Comparison of ENCODE assay signal across 21 mouse cellular contexts in the genomic region with DNA sequence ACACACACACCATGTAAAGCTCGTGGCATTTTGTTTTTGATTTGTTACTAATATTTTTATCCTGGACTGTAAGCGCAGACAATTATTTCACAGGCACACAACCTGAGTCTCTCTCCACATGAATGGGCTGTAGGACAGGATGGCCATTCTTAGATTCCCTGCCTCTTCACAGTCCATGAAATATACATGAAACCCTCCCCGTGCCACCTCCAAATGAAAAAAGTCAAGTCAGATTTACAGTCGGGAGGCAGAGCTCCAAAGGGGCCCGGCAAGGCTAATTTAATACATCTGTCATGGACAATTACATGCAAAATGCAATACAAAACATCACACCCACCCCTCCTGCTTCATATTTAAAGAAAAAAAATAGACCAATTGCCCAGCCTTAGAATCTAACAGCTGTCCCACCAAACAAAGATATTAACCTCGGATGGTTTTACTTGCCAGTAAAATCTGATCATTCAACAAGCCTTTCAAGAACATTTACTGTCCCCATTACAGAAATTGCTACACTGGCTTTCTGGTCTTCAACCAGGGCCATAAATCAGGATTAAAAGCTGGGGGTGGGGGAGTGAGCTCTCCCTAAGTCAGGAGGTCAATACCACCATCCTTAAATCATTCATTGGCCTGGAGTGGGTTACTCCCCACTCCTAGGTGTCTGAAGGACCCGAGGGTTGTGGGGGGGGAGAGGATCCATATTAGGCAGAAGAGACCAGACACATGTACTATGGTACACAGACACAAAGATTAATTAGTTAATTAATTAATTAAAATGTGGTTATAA. TPM values are rescaled to one million over a fixed set of nuclear protein-coding genes. Genes with fewer than 3 reads are reported as not detected.
DNase-seq lines count a peak whose midpoint lies in the region; ATAC-seq and TF ChIP-seq lines count a peak whose summit lies in the region.
"Had no signal": no experiment of that assay in that cellular context is flagged by ENCODE, and none has a peak within 500 bp of the region (broad histone marks: within the 10 kb centered on the region; RNA-seq: fewer than 3 reads in every experiment).

No protein-coding gene starts in this region.

- no peak for TF ChIP-seq POLR2A in kidney, adult 2 months (IDR thresholded peaks at IDR 0.05; ENCODE audit: low read depth, low read length)

- no peak for TF ChIP-seq CTCF in kidney, postnatal 0 days (IDR thresholded peaks at IDR 0.05; ENCODE audit: low read depth)
- TF ChIP-seq CTCF in kidney, adult 2 months (conservative IDR thresholded peaks at IDR 0.05; ENCODE audit: insufficient read depth, insufficient read length, low read depth, low read length), result no peak

- no peaks in the 10 kb centered on the region for H3K4me1 ChIP-seq in kidney, postnatal 0 days (replicated peaks; ENCODE audit: insufficient read depth, low read length)
- no peaks in the 10 kb centered on the region for H3K4me1 ChIP-seq in kidney, adult 2 months (ENCODE audit: control insufficient read depth, insufficient read depth, low read length)
- H3K4me1 ChIP-seq in neural tube, embryonic 14.5 days (ENCODE audit: control insufficient read depth, insufficient read depth, low read length), result peaks cover 8% of the 10 kb centered on the region; the same call in 1 of the 2 replicates
- H3K4me1 ChIP-seq: hindbrain, embryonic 10.5 days; intestine, embryonic 15.5 days; limb, embryonic 15.5 days; liver, embryonic 15.5 days had no signal

- no peak overlapping the region for H3K9ac ChIP-seq in kidney, postnatal 0 days (ENCODE audit: low read depth, low read length)
- H3K9ac ChIP-seq in neural tube, embryonic 14.5 days (replicated peaks; ENCODE audit: low read depth, low read length), result no peak overlapping the region
- H3K9ac ChIP-seq: intestine, embryonic 15.5 days; limb, embryonic 15.5 days; liver, embryonic 15.5 days; midbrain, embryonic 12.5 days had no signal

- DNase-seq in embryo, embryonic 10.5 days (ENCODE audit: low spot score), result peak; percentile 69
- DNase-seq in embryo, embryonic 10 days (ENCODE audit: low spot score), result no peak
- DNase-seq in kidney, postnatal 0 days (ENCODE audit: low spot score), result peak; percentile 66
- DNase-seq in kidney, adult 2 months, result no peak
- DNase-seq in hindlimb bud, embryonic 11.5 days (ENCODE audit: extremely low spot score, low read depth, low spot score), result peak; percentile 49
- no peak for DNase-seq in left cerebral cortex, postnatal 25 days (ENCODE audit: low spot score in 2 of 2)
- DNase-seq: adrenal gland, adult 8-10 months; cerebellum, adult 9-11 months; gastrocnemius, postnatal 36 days; kidney, postnatal 25 days; right cerebral cortex, adult 18-20 months had no signal

- no peak overlapping the region for H3K4me2 ChIP-seq in kidney, postnatal 0 days (ENCODE audit: low read length)
- no peak overlapping the region for H3K4me2 ChIP-seq in neural tube, embryonic 14.5 days (ENCODE audit: low read depth, low read length)
- H3K4me2 ChIP-seq: intestine, embryonic 15.5 days; limb, embryonic 15.5 days; liver, embryonic 15.5 days; midbrain, embryonic 12.5 days had no signal

- 15% methylated on average over 7 of the region's 7 CpGs for WGBS in kidney, postnatal 0 days
- WGBS in kidney, adult 2 months, result 18% methylated on average over 7 of the region's 7 CpGs
- WGBS in neural tube, embryonic 14.5 days, result 11% methylated on average over 7 of the region's 7 CpGs

- ATAC-seq in kidney, postnatal 0 days (replicated peaks; ENCODE audit: low FRiP score, low read depth), result peak; percentile 25; the same call in 1 of the 2 replicates
- peak; percentile 34 for ATAC-seq in neural tube, embryonic 14.5 days (ENCODE audit: low read depth)
- ATAC-seq in erythroid progenitor cell, adult 5-6 weeks (replicated peaks; ENCODE audit: low FRiP score, poor library complexity, severe bottlenecking), result no peak
- ATAC-seq: forebrain, embryonic 14.5 days; intestine, embryonic 15.5 days had no signal

- H3K36me3 ChIP-seq in kidney, postnatal 0 days (ENCODE audit: insufficient read depth, low read length), result no peaks in the 10 kb centered on the region
- H3K36me3 ChIP-seq in kidney, adult 2 months (ENCODE audit: control insufficient read depth, insufficient read depth, low read length), result no peaks in the 10 kb centered on the region
- no peaks in the 10 kb centered on the region for H3K36me3 ChIP-seq in neural tube, embryonic 14.5 days (ENCODE audit: control insufficient read depth, insufficient read depth, low read length)
- H3K36me3 ChIP-seq: hindbrain, embryonic 10.5 days; intestine, embryonic 15.5 days; limb, embryonic 15.5 days; liver, embryonic 15.5 days; midbrain, embryonic 12.5 days had no signal

- no peaks in the 10 kb centered on the region for H3K27me3 ChIP-seq in kidney, postnatal 0 days (ENCODE audit: insufficient read depth, low read length)
- no peaks in the 10 kb centered on the region for H3K27me3 ChIP-seq in kidney, adult 2 months (replicated peaks; ENCODE audit: control insufficient read depth, insufficient read depth, low read length)
- H3K27me3 ChIP-seq in neural tube, embryonic 14.5 days (ENCODE audit: control insufficient read depth, insufficient read depth, low read length), result no peaks in the 10 kb centered on the region; the same call in 1 of the 2 replicates
- H3K27me3 ChIP-seq: intestine, embryonic 15.5 days; limb, embryonic 15.5 days; liver, embryonic 15.5 days; midbrain, embryonic 12.5 days had no signal

- H3K9me3 ChIP-seq in kidney, postnatal 0 days (replicated peaks; ENCODE audit: low read length), result no peaks in the 10 kb centered on the region
- H3K9me3 ChIP-seq in neural tube, embryonic 14.5 days (ENCODE audit: control insufficient read depth, low read length), result no peaks in the 10 kb centered on the region
- H3K9me3 ChIP-seq: intestine, embryonic 15.5 days; limb, embryonic 15.5 days; midbrain, embryonic 12.5 days had no signal

- no peak overlapping the region for H3K4me3 ChIP-seq in kidney, postnatal 0 days (replicated peaks; ENCODE audit: low read depth, low read length)
- no peak overlapping the region for H3K4me3 ChIP-seq in kidney, adult 2 months (ENCODE audit: insufficient read depth, low read depth, low read length)
- H3K4me3 ChIP-seq in neural tube, embryonic 14.5 days (ENCODE audit: low read depth, low read length), result no peak overlapping the region
- H3K4me3 ChIP-seq: erythroblast, embryonic 14.5 days; hindbrain, embryonic 10.5 days; intestine, embryonic 15.5 days; limb, embryonic 15.5 days; liver, embryonic 15.5 days; midbrain, embryonic 12.5 days had no signal

- H3K27ac ChIP-seq in kidney, postnatal 0 days, result no peak overlapping the region
- no peak overlapping the region for H3K27ac ChIP-seq in kidney, adult 2 months (ENCODE audit: insufficient read depth, low read depth, low read length)
- H3K27ac ChIP-seq in neural tube, embryonic 14.5 days (ENCODE audit: low read depth, low read length), result no peak overlapping the region
- H3K27ac ChIP-seq: hindbrain, embryonic 10.5 days; intestine, embryonic 15.5 days; limb, embryonic 15.5 days; liver, embryonic 15.5 days; macrophage; midbrain, embryonic 12.5 days had no signal

- intact Hi-C loops in left cerebral cortex, postnatal 25 days (cut with DNase I), result no loop called here

RNA-seq across cellular contexts. Expression of gene Tmem132d, which starts 44.3 kb away (rescaled TPM):
- 0.14 and 0.24 TPM in 2 replicates for polyA plus RNA-seq in kidney, postnatal 0 days (2015; fragmentation: Nextera tagmentation; extraction: Ambion mirVana)
- polyA plus RNA-seq in kidney, adult 2 months (2012; rRNA removed), result not detected in 2 replicates
- polyA plus RNA-seq in neural tube, embryonic 14.5 days (2014; fragmentation: Nextera tagmentation; extraction: Ambion mirVana), result 2.9 and 4.3 TPM in 2 replicates
- total RNA-seq in erythroid progenitor cell, adult 5-6 weeks (2015; ENCODE audit: low replicate concordance), result not detected in 2 replicates
- not detected in 2 replicates for total RNA-seq in erythroid progenitor cell, adult 5-6 weeks (2017; ENCODE audit: low replicate concordance)
- 10 to 100 TPM; 49.4 to 59.1 TPM for total RNA-seq in left cerebral cortex, postnatal 25 days (2021)
- polyA plus RNA-seq: erythroblast, embryonic 14.5 days; liver, embryonic 15.5 days; macrophage had no signal

Comparison
In these comparisons a context has a peak if more than half of its experiments do, and no peak if none do; other contexts are left out.
1. DNase-seq: peak in embryo, embryonic 10.5 days (single experiment), kidney, postnatal 0 days (single experiment) and hindlimb bud, embryonic 11.5 days (single experiment); none in embryo, embryonic 10 days (single experiment), kidney, adult 2 months (single experiment) and left cerebral cortex, postnatal 25 days (0 of 2).